Mouse (Mus musculus): ENCODE measurements at regions not wholly inside any gene's neighbourhood (a gene's known extent, or its start where the extent isn't known, plus 50 kb on each side); places are given as distances from the start of the nearest gene placed in this dataset.

DNA sequence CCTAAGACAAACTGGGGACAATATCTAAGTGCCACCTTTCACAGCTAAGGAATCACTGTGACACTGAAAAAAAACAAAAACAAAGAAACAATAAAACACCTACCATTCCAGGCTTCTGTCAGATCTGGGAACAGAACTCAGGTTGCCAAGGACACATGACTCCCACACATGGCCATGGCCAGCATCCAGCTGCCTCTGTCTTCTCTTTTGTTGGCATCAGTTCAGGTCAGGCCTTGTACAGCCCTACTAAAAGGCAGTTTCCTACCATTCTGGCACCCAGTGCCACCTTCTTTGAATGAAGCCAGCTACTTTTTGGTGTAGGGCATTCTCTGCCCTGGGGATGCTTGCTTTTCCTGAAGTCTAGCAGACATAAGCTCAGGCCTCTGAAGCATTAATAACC lies 118.8 kb downstream of the Cd83 start:
- Histone ChIP-seq H3K79me3 (ENCODE audit: low read depth) (no peaks in the 10 kb centered on the region), H3K27me3 (ENCODE audit: control insufficient read depth, insufficient read depth, insufficient read length) (no peaks in the 10 kb centered on the region), H3K79me2 (ENCODE audit: control insufficient read depth, insufficient read depth) (no peaks in the 10 kb centered on the region), H3K36me3 (ENCODE audit: control insufficient read depth, insufficient read depth) (no peaks in the 10 kb centered on the region), H3ac (ENCODE audit: control insufficient read depth, insufficient read length, low read depth) (no peak overlapping the region), H3K4me3 (ENCODE audit: insufficient read depth, poor library complexity, severe bottlenecking) (no peak overlapping the region)
- TF ChIP-seq CTCF (IDR thresholded peaks at IDR 0.05; ENCODE audit: control insufficient read depth, insufficient read depth, insufficient read length) (no peak), USF1 (IDR thresholded peaks at IDR 0.05; ENCODE audit: low read depth) (no peak), MAX (IDR thresholded peaks at IDR 0.05) (no peak), CEBPB (IDR thresholded peaks at IDR 0.05; ENCODE audit: low read depth) (no peak), FOSL1 (IDR thresholded peaks at IDR 0.05; ENCODE audit: insufficient read depth, low read length, poor library complexity, severe bottlenecking) (no peak), MYOD1 (IDR thresholded peaks at IDR 0.05; ENCODE audit: control insufficient read depth, insufficient read length, low read depth) (no peak), MYOG (IDR thresholded peaks at IDR 0.05; ENCODE audit: control insufficient read depth, extremely low read depth, insufficient read length) (no peak)

DNA sequence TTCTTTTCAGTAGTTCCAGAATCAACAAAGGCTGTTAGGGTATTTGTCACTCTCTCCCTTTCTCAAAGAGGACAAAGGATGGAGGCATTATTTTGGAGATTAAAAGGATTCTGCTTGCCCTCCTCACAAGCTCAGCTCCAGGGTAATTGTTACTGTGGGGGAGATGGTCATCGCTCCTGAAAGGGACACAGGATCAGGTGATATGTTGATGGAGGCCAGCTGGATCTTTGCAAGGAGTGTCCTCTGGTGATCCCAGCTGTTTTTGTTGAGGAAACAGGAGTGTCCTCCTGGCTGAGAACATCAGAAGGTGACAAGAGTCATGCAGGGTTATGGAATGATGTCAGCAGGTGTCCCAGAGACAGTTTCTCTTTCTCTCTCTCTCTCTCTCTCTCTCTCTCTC lies 119.7 kb downstream of the Cd83 start:
- H3K36me3 ChIP-seq (ENCODE audit: control insufficient read depth, insufficient read depth): no peaks in the 10 kb centered on the region
- no peak overlapping the region for H3ac ChIP-seq (ENCODE audit: control insufficient read depth, insufficient read length, low read depth)
- no peaks in the 10 kb centered on the region for H3K79me2 ChIP-seq (ENCODE audit: control insufficient read depth, insufficient read depth)
- no peaks in the 10 kb centered on the region for H3K79me3 ChIP-seq (ENCODE audit: low read depth)
- H3K4me3 ChIP-seq (ENCODE audit: insufficient read depth, poor library complexity, severe bottlenecking): no peak overlapping the region
- H3K27me3 ChIP-seq (ENCODE audit: control insufficient read depth, insufficient read depth, insufficient read length): no peaks in the 10 kb centered on the region
- no peak for TF ChIP-seq MAX (IDR thresholded peaks at IDR 0.05)

DNA sequence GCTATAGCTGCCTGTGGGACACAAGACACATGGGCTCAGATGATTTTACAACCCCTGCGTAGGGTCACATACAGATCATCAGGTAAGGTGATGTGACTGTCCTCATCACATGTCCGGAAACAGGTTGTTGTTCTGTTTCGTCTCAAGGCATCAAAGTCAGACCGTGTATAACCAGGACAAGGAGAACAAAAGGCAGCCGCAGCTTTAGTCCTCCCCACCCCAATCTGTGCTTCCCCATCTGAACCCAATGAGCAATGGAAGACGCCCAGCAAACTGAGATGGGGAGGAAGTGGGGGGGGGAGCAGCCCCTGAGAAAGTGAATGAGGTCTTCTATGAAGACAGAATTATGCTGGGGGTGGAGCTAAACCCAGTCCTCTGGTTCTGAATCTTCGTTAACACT lies 121.7 kb downstream of the Cd83 start:
- H3K36me3 ChIP-seq (ENCODE audit: control insufficient read depth, insufficient read depth): no peaks in the 10 kb centered on the region
- H3K27me3 ChIP-seq (ENCODE audit: control insufficient read depth, insufficient read depth, insufficient read length): no peaks in the 10 kb centered on the region
- TF ChIP-seq MYOD1 (IDR thresholded peaks at IDR 0.05; ENCODE audit: control insufficient read depth, insufficient read length, low read depth) (no peak), MAX (IDR thresholded peaks at IDR 0.05) (no peak), FOSL1 (IDR thresholded peaks at IDR 0.05; ENCODE audit: insufficient read depth, low read length, poor library complexity, severe bottlenecking) (no peak), CTCF (IDR thresholded peaks at IDR 0.05; ENCODE audit: control insufficient read depth, insufficient read depth, insufficient read length) (no peak), USF1 (IDR thresholded peaks at IDR 0.05; ENCODE audit: low read depth) (no peak), MYOG (IDR thresholded peaks at IDR 0.05; ENCODE audit: control insufficient read depth, extremely low read depth, insufficient read length) (no peak), CEBPB (IDR thresholded peaks at IDR 0.05; ENCODE audit: low read depth) (no peak)
- H3ac ChIP-seq (ENCODE audit: control insufficient read depth, insufficient read length, low read depth): no peak overlapping the region
- no peak overlapping the region for H3K4me3 ChIP-seq (ENCODE audit: insufficient read depth, poor library complexity, severe bottlenecking)
- H3K79me3 ChIP-seq (ENCODE audit: low read depth): no peaks in the 10 kb centered on the region
- no peaks in the 10 kb centered on the region for H3K79me2 ChIP-seq (ENCODE audit: control insufficient read depth, insufficient read depth)

DNA sequence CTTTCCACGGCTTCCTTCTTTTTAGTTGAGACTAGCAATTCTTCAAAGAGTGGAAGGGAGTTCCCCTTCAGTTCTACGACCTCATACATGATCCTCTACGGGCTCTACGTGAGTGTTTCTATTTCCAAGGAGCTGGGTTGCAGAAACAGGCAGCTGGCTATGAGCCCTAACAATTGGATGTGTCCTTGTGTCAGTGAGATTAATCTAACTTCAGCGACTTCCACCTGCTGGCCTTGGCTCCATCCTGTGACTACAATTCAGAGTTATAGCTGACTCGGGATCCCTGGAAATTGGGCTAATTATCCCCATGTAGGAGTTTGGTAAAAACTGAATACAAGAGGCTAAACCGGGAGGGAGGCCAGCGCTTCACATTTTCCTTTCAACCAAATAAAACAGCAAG lies 122.8 kb downstream of the Cd83 start:
- Histone ChIP-seq H3K4me3 (ENCODE audit: insufficient read depth, poor library complexity, severe bottlenecking) (no peak overlapping the region), H3K27me3 (ENCODE audit: control insufficient read depth, insufficient read depth, insufficient read length) (no peaks in the 10 kb centered on the region), H3K36me3 (ENCODE audit: control insufficient read depth, insufficient read depth) (no peaks in the 10 kb centered on the region), H3K79me3 (ENCODE audit: low read depth) (no peaks in the 10 kb centered on the region), H3K79me2 (ENCODE audit: control insufficient read depth, insufficient read depth) (no peaks in the 10 kb centered on the region), H3ac (ENCODE audit: control insufficient read depth, insufficient read length, low read depth) (no peak overlapping the region)
- TF ChIP-seq MYOG (IDR thresholded peaks at IDR 0.05; ENCODE audit: control insufficient read depth, extremely low read depth, insufficient read length): no peak
- no peak for TF ChIP-seq MAX (IDR thresholded peaks at IDR 0.05)
- TF ChIP-seq USF1 (IDR thresholded peaks at IDR 0.05; ENCODE audit: low read depth): no peak
- TF ChIP-seq CEBPB (IDR thresholded peaks at IDR 0.05; ENCODE audit: low read depth): no peak
- TF ChIP-seq FOSL1 (IDR thresholded peaks at IDR 0.05; ENCODE audit: insufficient read depth, low read length, poor library complexity, severe bottlenecking): no peak
- no peak for TF ChIP-seq CTCF (IDR thresholded peaks at IDR 0.05; ENCODE audit: control insufficient read depth, insufficient read depth, insufficient read length)
- no peak for TF ChIP-seq MYOD1 (IDR thresholded peaks at IDR 0.05; ENCODE audit: control insufficient read depth, insufficient read length, low read depth)

DNA sequence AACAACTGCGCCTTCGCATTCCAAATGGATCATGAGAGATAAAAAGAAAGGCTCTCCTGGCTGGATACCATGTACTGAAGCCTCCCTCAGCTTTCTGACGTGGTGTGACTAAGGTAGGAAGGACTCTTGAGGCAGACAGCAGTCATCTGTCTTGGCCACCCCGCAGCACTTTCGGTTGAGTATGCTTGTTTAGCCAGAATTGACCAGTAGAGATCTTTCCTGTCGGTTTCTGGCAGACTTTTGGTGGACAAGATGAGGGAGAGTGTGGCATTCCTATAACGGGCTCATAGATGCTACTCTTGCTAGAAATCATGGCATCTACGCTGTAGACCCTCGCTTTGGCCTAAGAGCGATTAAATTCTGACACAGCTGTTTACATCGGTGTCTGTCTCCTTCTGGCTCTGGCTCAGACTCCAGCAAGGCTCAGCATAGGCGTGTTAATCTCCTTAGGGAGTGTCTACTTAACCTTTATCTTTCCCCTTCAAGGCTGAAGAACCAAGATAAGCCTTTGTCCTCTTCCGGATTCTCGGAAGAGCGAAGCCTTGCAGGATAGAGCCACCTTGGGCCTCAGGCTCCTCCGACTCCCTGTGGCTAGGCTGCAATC lies 123.6 kb downstream of the Cd83 start:
- Histone ChIP-seq H3K4me3 (ENCODE audit: insufficient read depth, poor library complexity, severe bottlenecking) (no peak overlapping the region), H3K79me3 (ENCODE audit: low read depth) (no peaks in the 10 kb centered on the region), H3K36me3 (ENCODE audit: control insufficient read depth, insufficient read depth) (no peaks in the 10 kb centered on the region), H3K27me3 (ENCODE audit: control insufficient read depth, insufficient read depth, insufficient read length) (no peaks in the 10 kb centered on the region), H3ac (ENCODE audit: control insufficient read depth, insufficient read length, low read depth) (no peak overlapping the region), H3K79me2 (ENCODE audit: control insufficient read depth, insufficient read depth) (no peaks in the 10 kb centered on the region)
- TF ChIP-seq CEBPB (IDR thresholded peaks at IDR 0.05; ENCODE audit: low read depth): no peak
- no peak for TF ChIP-seq MAX (IDR thresholded peaks at IDR 0.05)
- TF ChIP-seq MYOG (IDR thresholded peaks at IDR 0.05; ENCODE audit: control insufficient read depth, extremely low read depth, insufficient read length): no peak
- no peak for TF ChIP-seq USF1 (IDR thresholded peaks at IDR 0.05; ENCODE audit: low read depth)
- TF ChIP-seq CTCF (IDR thresholded peaks at IDR 0.05; ENCODE audit: control insufficient read depth, insufficient read depth, insufficient read length): no peak
- TF ChIP-seq MYOD1 (IDR thresholded peaks at IDR 0.05; ENCODE audit: control insufficient read depth, insufficient read length, low read depth): no peak
- no peak for TF ChIP-seq FOSL1 (IDR thresholded peaks at IDR 0.05; ENCODE audit: insufficient read depth, low read length, poor library complexity, severe bottlenecking)

DNA sequence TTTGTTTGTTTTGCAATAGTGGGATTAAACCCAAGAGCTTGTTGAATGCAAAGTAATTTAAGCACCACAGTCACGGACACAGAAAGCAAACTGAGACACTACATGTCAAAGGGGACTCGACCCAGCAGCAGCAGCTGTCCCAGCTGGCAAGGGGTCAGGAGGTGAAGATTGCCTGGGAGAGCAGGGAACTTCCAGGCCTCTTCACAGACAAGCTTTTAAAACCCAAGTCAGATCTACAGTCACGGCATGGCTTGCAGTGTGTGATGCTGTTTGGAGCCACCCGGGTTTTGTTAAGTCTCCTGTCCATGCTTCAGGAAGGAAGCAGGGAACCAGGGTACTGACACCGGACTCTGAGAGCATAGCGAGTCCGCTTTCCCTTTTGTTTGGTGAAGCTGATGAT lies 125.4 kb downstream of the Cd83 start:
- TF ChIP-seq USF1 (IDR thresholded peaks at IDR 0.05; ENCODE audit: low read depth) (no peak), MAX (IDR thresholded peaks at IDR 0.05) (no peak), MYOD1 (IDR thresholded peaks at IDR 0.05; ENCODE audit: control insufficient read depth, insufficient read length, low read depth) (no peak), FOSL1 (IDR thresholded peaks at IDR 0.05; ENCODE audit: insufficient read depth, low read length, poor library complexity, severe bottlenecking) (no peak), MYOG (IDR thresholded peaks at IDR 0.05; ENCODE audit: control insufficient read depth, extremely low read depth, insufficient read length) (no peak)
- Histone ChIP-seq H3ac (ENCODE audit: control insufficient read depth, insufficient read length, low read depth) (no peak overlapping the region), H3K4me3 (ENCODE audit: insufficient read depth, poor library complexity, severe bottlenecking) (no peak overlapping the region), H3K79me2 (ENCODE audit: control insufficient read depth, insufficient read depth) (no peaks in the 10 kb centered on the region), H3K36me3 (ENCODE audit: control insufficient read depth, insufficient read depth) (no peaks in the 10 kb centered on the region), H3K27me3 (ENCODE audit: control insufficient read depth, insufficient read depth, insufficient read length) (no peaks in the 10 kb centered on the region), H3K79me3 (ENCODE audit: low read depth) (no peaks in the 10 kb centered on the region)

Measured in C2C12 (cell line).